Mouse (Mus musculus): ENCODE data around the gene Gm3336. TPM values are rescaled to one million over a fixed set of nuclear protein-coding genes. Genes with fewer than 3 reads are reported as not detected.

Gm3336 gene
- polyA plus RNA-seq, 1 experiment = 0.61 TPM

GRCm38 (mm10) chr8:70758616-70759561 lies 40.5 kb downstream of the Gm3336 start:
- H3K27ac ChIP-seq (ENCODE audit: insufficient read depth, low read depth, low read length) = no peak overlapping the region
- TF ChIP-seq POLR2A (IDR thresholded peaks at IDR 0.05; ENCODE audit: low read depth, low read length) (no peak), CTCF (conservative IDR thresholded peaks at IDR 0.05; ENCODE audit: insufficient read depth, insufficient read length, low read depth, low read length) (no peak)
- DNase-seq = peak; percentile 57
- 43% methylated on average over 19 of the region's 19 CpGs for WGBS
- H3K36me3 ChIP-seq (ENCODE audit: control insufficient read depth, insufficient read depth, low read length) = no peaks in the 10 kb centered on the region
- H3K4me3 ChIP-seq (ENCODE audit: insufficient read depth, low read depth, low read length) = no peak overlapping the region
- H3K4me1 ChIP-seq (ENCODE audit: control insufficient read depth, insufficient read depth, low read length) = peaks cover 17% of the 10 kb centered on the region; the same call in 1 of the 2 replicates
- no peaks in the 10 kb centered on the region for H3K27me3 ChIP-seq (replicated peaks; ENCODE audit: control insufficient read depth, insufficient read depth, low read length)

- Histone ChIP-seq H3K4me1 (ENCODE audit: control insufficient read depth, insufficient read depth, low read length) (peaks cover 14% of the 10 kb centered on the region; the same call in 1 of the 2 replicates), H3K27me3 (replicated peaks; ENCODE audit: control insufficient read depth, insufficient read depth, low read length) (no peaks in the 10 kb centered on the region), H3K4me3 (ENCODE audit: insufficient read depth, low read depth, low read length) (peak overlapping the region; percentile 69), H3K27ac (ENCODE audit: insufficient read depth, low read depth, low read length) (peak overlapping the region; percentile 57; the same call in 1 of the 2 replicates), H3K36me3 (ENCODE audit: control insufficient read depth, insufficient read depth, low read length) (no peaks in the 10 kb centered on the region)
- WGBS = under 1% methylated on average over 22 of the region's 22 CpGs
- no peak for TF ChIP-seq POLR2A (IDR thresholded peaks at IDR 0.05; ENCODE audit: low read depth, low read length)
- TF ChIP-seq CTCF (conservative IDR thresholded peaks at IDR 0.05; ENCODE audit: insufficient read depth, insufficient read length, low read depth, low read length) = no peak
- no peak for DNase-seq
Observed at GRCm38 (mm10) chr8:70760350-70760749, 42.0 kb downstream of the Gm3336 start.

DNA sequence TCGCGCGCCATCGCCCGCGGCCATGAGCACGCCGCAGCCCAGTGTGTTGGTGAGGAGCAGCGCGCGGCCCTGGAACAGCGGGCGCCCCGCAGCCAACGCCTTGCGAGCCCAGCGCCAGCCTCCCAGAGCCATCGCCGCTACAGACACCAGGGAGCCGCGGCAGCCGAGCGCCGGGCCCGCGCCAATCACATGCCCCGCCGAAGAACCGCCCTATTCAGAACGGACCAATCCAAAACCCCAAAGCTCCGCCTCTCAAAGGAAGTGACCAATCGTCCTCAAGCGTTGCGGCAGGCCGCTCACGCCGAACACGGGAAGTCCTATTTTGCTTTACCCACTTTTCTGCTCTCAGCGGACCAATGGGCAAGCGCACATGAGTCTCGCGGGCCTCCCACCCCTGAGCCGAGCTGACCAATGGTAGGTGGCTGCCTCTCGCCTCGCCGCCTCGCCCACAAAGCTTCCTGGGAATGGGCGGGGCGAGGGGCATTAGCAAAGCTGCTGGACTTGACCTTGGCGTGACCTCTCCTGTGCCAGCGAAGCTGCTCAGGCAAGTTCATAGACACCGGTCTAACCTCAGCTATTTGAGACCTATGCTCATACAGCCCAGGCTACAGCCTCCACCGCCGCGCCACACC lies 42.5 kb downstream of the Gm3336 start, which contains the start of gene Mpv17l2:
Mpv17l2 (minus strand) TSS at position 172 of the 632 bp plus-strand sequence.
- Histone ChIP-seq H3K4me1 (ENCODE audit: control insufficient read depth, insufficient read depth, low read length) (peaks cover 14% of the 10 kb centered on the region; the same call in 1 of the 2 replicates), H3K27ac (ENCODE audit: insufficient read depth, low read depth, low read length) (peak within 1 kb of the TSS; percentile 88), H3K27me3 (replicated peaks; ENCODE audit: control insufficient read depth, insufficient read depth, low read length) (no peaks in the 10 kb centered on the region), H3K4me3 (ENCODE audit: insufficient read depth, low read depth, low read length) (peak within 1 kb of the TSS; percentile 69), H3K36me3 (ENCODE audit: control insufficient read depth, insufficient read depth, low read length) (no peaks in the 10 kb centered on the region)
- TF ChIP-seq CTCF (conservative IDR thresholded peaks at IDR 0.05; ENCODE audit: insufficient read depth, insufficient read length, low read depth, low read length) (no peak), POLR2A (IDR thresholded peaks at IDR 0.05; ENCODE audit: low read depth, low read length) (no peak)
- WGBS = under 1% methylated on average over 55 of the region's 55 CpGs
- DNase-seq = peak; percentile 99

DNA sequence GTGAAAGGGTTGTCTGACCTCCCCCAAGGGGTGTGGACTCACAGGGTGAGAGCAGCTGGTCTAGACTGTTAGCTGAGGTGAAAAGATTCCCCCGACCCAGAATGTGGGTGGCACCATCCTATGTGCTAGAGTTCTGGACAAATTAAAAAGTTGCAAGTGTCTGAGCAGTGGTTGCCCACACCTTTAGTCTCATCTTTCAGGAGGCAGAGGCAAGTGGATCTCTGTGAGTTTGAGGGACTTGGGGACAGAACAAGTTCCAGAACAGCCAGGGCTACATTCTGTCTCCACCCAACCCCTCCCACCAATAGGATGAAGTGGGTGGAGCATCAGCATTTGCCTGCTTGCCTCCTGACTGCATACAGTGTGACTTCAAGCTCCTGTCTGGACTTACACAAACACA lies 43.8 kb downstream of the Gm3336 start:
- H3K27me3 ChIP-seq (replicated peaks; ENCODE audit: control insufficient read depth, insufficient read depth, low read length) = no peaks in the 10 kb centered on the region
- no peaks in the 10 kb centered on the region for H3K36me3 ChIP-seq (ENCODE audit: control insufficient read depth, insufficient read depth, low read length)
- no peak overlapping the region for H3K4me3 ChIP-seq (ENCODE audit: insufficient read depth, low read depth, low read length)
- WGBS = 69% methylated on average over 1 of the region's 1 CpGs
- TF ChIP-seq POLR2A (IDR thresholded peaks at IDR 0.05; ENCODE audit: low read depth, low read length) (no peak), CTCF (conservative IDR thresholded peaks at IDR 0.05; ENCODE audit: insufficient read depth, insufficient read length, low read depth, low read length) (no peak)
- H3K27ac ChIP-seq (ENCODE audit: insufficient read depth, low read depth, low read length) = peak overlapping the region; percentile 88; the same call in 1 of the 2 replicates
- DNase-seq = no peak
- peaks cover 24% of the 10 kb centered on the region for H3K4me1 ChIP-seq (ENCODE audit: control insufficient read depth, insufficient read depth, low read length)

DNA sequence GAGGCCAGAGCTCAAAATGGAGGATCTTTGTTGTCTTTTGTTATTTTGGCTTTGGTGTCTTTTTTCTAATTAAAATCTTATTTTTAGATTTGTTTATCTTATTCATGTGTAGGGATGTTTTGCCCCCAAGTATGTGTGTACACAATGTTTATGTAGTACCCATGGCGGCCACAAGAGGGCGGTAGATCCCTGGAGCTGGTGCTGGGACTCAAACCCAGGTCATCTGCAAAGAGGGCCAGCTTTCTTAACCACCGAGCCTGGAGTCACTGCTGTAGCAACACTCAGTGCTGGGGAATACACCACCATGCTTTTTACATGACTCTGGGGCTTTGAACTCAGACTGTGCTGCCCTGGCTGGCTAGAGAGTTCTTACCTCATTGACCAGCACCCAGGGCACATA lies 45.0 kb downstream of the Gm3336 start:
- Histone ChIP-seq H3K4me3 (ENCODE audit: insufficient read depth, low read depth, low read length) (no peak overlapping the region), H3K4me1 (ENCODE audit: control insufficient read depth, insufficient read depth, low read length) (peaks cover 25% of the 10 kb centered on the region), H3K27me3 (replicated peaks; ENCODE audit: control insufficient read depth, insufficient read depth, low read length) (no peaks in the 10 kb centered on the region), H3K36me3 (ENCODE audit: control insufficient read depth, insufficient read depth, low read length) (no peaks in the 10 kb centered on the region), H3K27ac (ENCODE audit: insufficient read depth, low read depth, low read length) (no peak overlapping the region)
- peak; percentile 68 for DNase-seq
- TF ChIP-seq CTCF (conservative IDR thresholded peaks at IDR 0.05; ENCODE audit: insufficient read depth, insufficient read length, low read depth, low read length) = peak; percentile 79
- no peak for TF ChIP-seq POLR2A (IDR thresholded peaks at IDR 0.05; ENCODE audit: low read depth, low read length)
- WGBS = 6% methylated on average over 3 of the region's 3 CpGs

- 89% methylated on average over 8 of the region's 8 CpGs for whole genome bisulfite sequencing
- Histone ChIP-seq H3K36me3 (ENCODE audit: control insufficient read depth, insufficient read depth, low read length) (no peaks in the 10 kb centered on the region), H3K27me3 (replicated peaks; ENCODE audit: control insufficient read depth, insufficient read depth, low read length) (no peaks in the 10 kb centered on the region), H3K27ac (ENCODE audit: insufficient read depth, low read depth, low read length) (no peak overlapping the region), H3K4me1 (ENCODE audit: control insufficient read depth, insufficient read depth, low read length) (peaks cover 23% of the 10 kb centered on the region), H3K4me3 (ENCODE audit: insufficient read depth, low read depth, low read length) (no peak overlapping the region)
- DNase-seq = no peak
- TF ChIP-seq CTCF (conservative IDR thresholded peaks at IDR 0.05; ENCODE audit: insufficient read depth, insufficient read length, low read depth, low read length) (no peak), POLR2A (IDR thresholded peaks at IDR 0.05; ENCODE audit: low read depth, low read length) (no peak)
Observed at GRCm38 (mm10) chr8:70764026-70764425, 45.7 kb downstream of the Gm3336 start.

DNA sequence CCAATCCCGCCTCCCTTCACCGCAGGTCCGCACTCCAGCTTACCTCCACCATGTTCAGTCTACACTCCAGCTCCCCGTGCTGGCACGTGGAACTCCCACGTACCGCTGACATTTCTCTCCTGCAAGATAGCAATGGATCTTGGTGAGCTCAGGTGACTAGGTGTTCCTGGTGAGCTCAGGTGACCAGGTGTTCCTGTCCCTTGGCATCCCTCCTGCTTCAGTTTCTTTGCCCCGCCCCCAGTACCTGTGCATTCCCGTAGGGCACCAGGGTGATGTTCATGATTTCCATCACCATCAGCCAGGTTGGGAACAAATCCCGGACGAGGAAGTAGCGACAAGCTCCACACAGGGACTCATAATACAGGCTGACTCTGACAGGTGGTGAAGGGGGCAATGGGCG lies 46.3 kb downstream of the Gm3336 start:
- Histone ChIP-seq H3K27me3 (replicated peaks; ENCODE audit: control insufficient read depth, insufficient read depth, low read length) (no peaks in the 10 kb centered on the region), H3K36me3 (ENCODE audit: control insufficient read depth, insufficient read depth, low read length) (no peaks in the 10 kb centered on the region), H3K27ac (ENCODE audit: insufficient read depth, low read depth, low read length) (no peak overlapping the region), H3K4me1 (ENCODE audit: control insufficient read depth, insufficient read depth, low read length) (peaks cover 18% of the 10 kb centered on the region), H3K4me3 (ENCODE audit: insufficient read depth, low read depth, low read length) (no peak overlapping the region)
- no peak for TF ChIP-seq CTCF (conservative IDR thresholded peaks at IDR 0.05; ENCODE audit: insufficient read depth, insufficient read length, low read depth, low read length)
- no peak for TF ChIP-seq POLR2A (IDR thresholded peaks at IDR 0.05; ENCODE audit: low read depth, low read length)
- peak; percentile 45 for DNase-seq
- WGBS = 84% methylated on average over 13 of the region's 13 CpGs
